Mouse (Mus musculus) monocyte, adult 59 days (primary cell): ENCODE data around the gene Gm10408. TPM values are rescaled to one million over a fixed set of nuclear protein-coding genes. Genes with fewer than 3 reads are reported as not detected.

Experiments
- total RNA-seq, 2 experiments: library from RNA; stranded (reverse); gene quantifications; one replicate each; pipeline ENCODE4 v1.2.4; 2023

The Gm10408 gene
- total RNA-seq: not detected

DNA sequence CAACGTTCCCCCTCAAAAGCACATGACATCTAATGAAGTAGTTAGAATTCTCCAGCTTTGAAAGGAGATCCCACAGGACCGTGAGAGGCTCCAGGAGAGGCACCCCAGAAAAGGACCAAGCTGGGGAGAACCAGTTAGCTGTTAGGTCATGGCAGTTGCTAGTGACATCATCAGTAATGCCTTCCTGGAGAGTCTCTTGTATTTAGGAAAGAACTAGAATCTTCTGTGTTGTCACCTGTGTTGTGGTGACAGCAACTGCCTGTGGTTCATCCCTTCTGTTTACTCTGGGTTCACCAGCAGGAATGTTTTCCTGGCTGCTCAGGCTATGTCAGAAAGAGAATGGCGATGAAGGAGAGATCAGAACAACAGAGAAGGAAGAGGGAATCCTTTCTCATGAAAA, at the start of gene Gm10408:
TSS of gene Gm10408 (plus strand) at position 301 of the 400 bp plus-strand sequence.

DNA sequence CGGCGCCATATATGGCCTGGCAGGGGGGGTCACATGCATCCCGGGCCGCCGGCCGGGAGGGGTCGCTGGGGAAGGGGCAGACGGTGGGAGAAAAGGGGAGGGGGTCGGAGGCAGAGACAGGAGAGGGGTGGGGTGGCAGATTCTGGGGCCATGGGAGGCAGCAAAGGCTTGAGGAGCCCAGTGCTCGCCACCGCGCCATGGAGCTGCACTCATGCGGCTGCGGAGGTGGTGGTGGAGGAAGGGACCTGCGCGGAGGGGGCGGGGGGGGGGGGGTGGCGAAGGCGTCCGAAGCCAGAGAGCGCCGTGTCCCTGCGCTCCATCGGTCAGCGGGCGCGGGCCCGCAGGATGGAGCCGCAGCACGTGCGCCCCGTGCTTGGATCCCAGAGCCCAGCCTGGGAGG, 36.9 kb upstream of the Gm10408 start, which contains the start of gene Gm10409:
TSS of gene Gm10409 (plus strand) at position 301 of the 400 bp plus-strand sequence.

DNA sequence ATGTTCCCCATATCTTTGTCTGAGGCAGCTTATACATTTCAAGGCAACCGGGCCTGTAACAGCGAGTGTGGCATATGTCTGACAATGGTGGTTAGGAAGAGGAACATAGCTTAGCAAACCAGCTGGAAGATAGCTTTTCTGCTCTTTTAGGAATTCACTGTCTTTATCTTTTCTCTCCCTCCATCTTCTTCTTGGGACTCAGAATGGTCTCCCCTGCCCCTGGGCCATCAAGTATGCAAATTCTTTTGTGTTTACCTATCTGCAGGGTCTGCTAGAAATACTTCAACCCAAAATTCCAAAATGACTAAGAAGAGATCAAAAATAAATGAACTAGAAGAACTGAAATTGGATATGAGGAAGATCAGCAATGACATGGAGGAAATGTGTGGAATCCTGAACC, 21.4 kb upstream of the Gm10408 start, which contains the start of gene Gm3005:
TSS of gene Gm3005 (plus strand) at position 301 of the 400 bp plus-strand sequence.

Other genes starting within 250 kb of the Gm10408 start
- not detected for gene D830030K20Rik, start 240.9 kb upstream of the Gm10408 start, total RNA-seq
- not detected for gene Gm2956, start 116.8 kb upstream of the Gm10408 start, total RNA-seq
- gene Gm10413, start 54.3 kb upstream of the Gm10408 start, total RNA-seq: not detected
- not detected for gene Gm10409, start 36.8 kb upstream of the Gm10408 start, total RNA-seq
- gene Gm3005, start 21.3 kb upstream of the Gm10408 start, total RNA-seq: not detected
- gene Gm3012, start 185.1 kb downstream of the Gm10408 start, total RNA-seq: not detected
- not detected for gene Gm3020, start 202.7 kb downstream of the Gm10408 start, total RNA-seq
- not detected for gene Gm3043, start 239.4 kb downstream of the Gm10408 start, total RNA-seq